Mouse (Mus musculus) spleen, postnatal 4 days (tissue): ENCODE measurements around the gene Frmd4a.
A peak's percentile ranks its signal among the peaks of the same experiment; 100 is the strongest.
"Not testable (repeated sequence)": the region's sequence is repeated elsewhere in the genome, so short reads cannot be mapped to it uniquely, and the experiment has no call there.

Source experiments
- DNase-seq, 2 experiments: peaks; one replicate each; pipeline ENCODE4 v3.0.0; 2022; ENCODE audit warnings: low spot score in 2 of 2

Frmd4a gene

GRCm38 (mm10) chr2:4552486-4552885 lies 535.0 kb downstream of the Frmd4a start:
- no peak for DNase-seq

DNA sequence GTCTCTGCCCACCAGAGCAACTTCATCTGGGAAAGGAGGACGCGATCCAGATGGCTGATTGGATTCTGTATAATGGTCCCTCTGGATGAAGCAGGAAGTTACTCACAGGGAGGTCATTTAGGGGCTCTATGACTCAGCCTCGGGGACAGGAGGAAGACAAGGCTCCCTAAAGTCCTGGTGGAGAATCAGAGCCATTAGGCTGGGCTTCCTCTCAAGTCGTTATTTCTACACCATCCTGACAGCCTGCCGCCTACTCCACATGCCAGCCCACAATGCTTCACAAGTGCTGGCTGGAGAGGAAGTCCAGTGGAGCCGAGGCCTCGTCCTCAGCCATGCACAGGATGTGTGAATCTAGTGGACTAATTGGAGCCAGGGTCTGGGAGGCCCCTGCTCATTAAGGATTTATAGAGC lies 537.7 kb downstream of the Frmd4a start:
- DNase-seq, result no peak

DNA sequence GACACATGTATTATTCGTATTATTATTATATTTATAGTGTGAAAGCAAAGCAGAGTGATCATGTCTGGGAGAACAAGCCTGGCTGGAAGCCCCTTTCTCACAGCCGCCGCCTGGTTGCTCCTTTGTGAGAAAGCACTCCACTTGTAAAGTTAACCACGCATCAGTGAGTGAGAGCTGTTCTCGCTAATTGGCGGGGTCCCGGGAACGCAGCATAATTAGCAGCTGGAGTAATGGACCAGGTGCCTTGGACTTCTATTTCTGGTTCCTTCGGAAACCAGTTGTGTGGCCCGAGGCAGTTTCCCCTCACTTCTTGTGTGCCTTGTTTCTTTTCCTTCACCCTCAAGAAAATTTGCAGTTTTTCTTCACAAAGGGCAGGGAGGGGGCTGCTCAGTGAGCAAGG lies 538.7 kb downstream of the Frmd4a start:
- DNase-seq, result no peak

DNA sequence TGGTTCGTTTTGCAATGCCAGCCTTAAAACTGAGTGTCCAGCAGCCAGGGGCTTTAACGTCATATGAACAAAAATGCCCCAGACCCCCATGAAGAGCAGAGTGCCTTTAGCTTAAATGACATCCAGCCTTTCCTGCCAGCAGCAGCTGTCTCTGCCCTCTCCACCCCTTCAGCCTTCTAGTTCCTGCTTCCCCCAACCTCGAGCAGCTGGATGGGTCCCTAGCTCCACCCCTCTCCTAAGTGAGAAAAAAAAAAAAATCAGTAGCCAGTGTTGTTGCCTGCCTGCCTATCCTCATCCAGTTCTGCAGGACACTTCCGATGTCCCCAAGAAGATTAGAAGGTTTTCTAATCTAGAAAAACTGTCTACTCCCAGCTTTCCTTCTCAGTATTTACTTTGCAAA lies 539.5 kb downstream of the Frmd4a start:
- no peak for DNase-seq

DNA sequence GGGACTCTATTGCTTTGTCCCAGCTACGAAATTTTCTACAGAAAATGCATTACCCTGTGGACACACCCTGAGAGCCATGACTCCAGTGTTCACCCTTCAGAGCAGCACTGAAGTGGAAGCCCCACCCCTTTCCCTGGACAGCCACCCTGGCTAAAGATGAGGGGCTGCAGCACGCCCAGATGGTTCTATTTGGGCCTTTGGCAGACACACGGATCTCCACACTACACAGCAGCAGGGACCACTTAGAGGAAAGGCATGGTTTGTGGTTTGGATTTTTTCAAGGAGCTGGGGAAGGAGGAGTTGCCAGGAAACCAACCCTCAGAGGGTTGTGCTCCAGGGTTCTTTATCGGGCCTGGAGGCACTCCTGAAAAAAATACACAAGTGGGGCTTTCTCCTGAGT lies 539.9 kb downstream of the Frmd4a start:
- no peak for DNase-seq

DNA sequence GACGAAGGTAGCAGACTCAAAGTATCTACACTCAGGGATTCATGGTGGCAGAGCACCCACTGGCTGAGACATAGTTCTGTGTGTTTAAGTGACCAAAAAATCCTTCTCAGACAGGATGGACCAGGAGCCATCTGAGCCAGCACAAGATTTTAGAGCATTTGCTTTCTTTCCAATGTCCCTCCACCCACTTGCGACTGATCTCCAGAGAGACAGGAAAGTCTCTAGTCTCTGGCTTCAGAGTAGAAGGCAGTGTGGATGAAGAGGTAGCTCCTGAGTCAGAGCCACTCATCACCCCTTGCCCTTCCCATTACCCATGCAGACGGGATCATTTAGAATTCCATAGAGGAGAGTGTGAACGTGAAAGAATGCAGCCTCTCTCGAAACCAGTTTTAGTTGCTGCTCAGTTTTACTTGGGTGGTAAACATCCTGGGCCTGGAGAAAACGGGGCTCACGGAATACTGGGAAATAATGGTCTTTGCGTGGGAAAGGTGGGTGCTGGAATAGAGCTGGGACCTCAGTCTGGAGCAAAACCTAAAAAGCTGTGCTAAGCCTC lies 541.2 kb downstream of the Frmd4a start:
- DNase-seq, result no peak

GRCm38 (mm10) chr2:4559211-4559882 lies 541.8 kb downstream of the Frmd4a start:
- peak; percentile 60 to 80 for DNase-seq

DNA sequence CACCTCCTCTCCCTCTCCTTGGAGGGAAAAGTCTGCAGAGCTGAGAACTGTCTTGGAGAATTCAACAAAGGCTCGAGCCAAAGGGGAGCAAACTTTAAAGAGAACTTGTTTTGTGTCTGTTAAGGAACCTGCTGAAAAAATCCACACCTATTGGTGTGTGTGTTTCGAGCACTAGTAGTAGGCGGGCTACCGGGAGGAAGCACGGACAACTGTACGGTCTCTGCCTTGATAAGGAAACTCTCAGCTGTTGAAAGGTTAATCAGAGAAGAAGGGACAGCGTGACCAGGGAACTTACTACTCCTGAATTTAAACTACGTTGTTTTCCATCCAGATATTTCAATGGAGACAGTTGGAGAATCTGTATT lies 542.3 kb downstream of the Frmd4a start:
- DNase-seq, result no peak

GRCm38 (mm10) chr2:4560516-4560915 lies 543.0 kb downstream of the Frmd4a start:
- DNase-seq, result not testable (repeated sequence)

DNA sequence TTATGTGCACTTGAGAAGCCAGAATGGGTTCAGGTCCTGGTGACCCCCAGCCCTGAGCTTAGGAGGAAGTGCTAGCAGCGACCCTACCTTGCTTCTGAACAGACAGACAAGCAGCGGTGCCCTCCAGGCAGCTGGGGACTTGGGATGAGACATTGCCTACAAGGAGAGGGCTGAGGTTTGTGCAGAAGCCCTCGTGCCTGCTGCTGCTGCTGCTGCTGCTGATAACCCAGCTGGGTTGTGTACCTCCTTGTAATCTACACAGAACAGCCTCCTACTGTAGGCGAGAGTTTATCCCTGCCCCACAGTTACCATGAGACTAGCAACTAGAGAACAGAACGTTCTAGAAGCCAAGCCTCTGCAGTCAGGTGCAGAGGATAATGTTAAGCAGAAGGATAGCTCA lies 543.7 kb downstream of the Frmd4a start:
- DNase-seq, result peak; percentile 63 to 76

DNA sequence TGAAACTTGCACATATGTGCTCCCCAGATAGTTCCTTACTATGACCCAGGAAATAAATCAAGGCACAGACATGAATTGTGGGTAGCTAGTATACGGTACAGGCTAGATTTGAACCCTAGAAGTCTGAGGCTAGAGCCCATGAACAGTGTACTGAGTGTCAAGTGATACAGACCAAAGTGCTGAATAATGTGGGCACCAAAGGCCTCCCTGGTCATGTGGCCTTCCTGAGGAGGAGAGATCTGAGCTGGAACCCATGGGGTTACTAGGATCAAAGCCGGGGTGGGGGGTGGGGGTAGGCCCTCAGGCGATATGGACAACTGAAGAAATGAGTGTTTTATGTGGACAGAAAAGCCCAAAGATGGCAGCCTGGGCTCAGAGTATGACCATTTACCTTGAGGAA lies 544.9 kb downstream of the Frmd4a start:
- no peak for DNase-seq

GRCm38 (mm10) chr2:4562826-4563225 lies 545.3 kb downstream of the Frmd4a start:
- DNase-seq, result no peak

DNA sequence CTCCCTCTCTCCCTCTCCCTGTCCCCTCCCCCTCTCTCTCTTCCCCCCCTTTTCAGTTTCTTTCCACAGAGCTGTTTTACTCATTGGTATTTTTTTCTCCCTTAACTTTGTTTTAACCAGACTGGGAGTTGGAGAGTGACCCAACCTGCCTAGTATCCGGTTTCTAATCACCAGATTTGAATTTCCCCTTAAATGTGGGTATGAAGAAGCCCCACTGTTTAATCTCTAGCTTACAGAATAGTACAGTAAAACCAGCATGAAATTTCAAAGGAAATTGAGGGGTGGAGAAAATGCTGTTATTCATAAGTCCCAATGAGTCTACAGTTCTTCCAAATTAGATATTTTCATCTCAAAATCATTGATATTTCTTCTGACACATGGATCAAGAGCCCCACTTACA lies 545.8 kb downstream of the Frmd4a start:
- no peak for DNase-seq

DNA sequence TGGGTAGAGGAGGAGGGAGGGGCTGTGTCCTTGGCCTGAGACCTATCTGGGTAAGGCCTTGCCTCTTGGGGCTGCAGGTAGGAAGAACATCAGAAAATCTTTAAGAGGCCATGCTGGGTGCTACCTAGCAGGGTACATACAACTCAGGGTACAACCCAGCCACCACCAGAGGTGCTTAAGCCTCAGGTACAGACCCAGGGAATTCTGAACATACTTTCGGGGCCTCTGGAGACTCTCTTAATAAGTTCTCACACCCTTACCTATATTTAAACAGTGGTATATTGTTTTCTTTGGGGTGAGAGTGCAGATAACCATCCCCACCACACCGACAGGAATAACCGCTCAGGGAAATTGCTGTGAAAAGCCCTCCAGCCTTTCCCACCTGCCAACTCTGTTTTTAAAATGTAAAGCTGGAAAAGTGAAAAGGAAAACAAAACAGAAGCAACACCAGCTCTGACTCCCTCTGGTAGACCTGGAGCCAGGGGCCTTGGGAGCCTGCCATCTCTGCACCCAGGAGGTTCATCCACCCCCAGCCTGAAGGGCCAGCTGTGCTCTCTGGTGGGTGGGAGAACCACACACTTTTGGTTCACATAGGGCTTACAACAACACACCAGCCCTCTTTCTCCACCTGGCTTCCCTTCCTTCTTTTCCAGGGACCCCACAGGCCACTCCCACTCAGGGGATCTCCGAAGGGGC lies 548.9 kb downstream of the Frmd4a start:
- DNase-seq, result no peak

- DNase-seq, result no peak
Measured at GRCm38 (mm10) chr2:4566956-4567680, 549.6 kb downstream of the Frmd4a start.

DNA sequence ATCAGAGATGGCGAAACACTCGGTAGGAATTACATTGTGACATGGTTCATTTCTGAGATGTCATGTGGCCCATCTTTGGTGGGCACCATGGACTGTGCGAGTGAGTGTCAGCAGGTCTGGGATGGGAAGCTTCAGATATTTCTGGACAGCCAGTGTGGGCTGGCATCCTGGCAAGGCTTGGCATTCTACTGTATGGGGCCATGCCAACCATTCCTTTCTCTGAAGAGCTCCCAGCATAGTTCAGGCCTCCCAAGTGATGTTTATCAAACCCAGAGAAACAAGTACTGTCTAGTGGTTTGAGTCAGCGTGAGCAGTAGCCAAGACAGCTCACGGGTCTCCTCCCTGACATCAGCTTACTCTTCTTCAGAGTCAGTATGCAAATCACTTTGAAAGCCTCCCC lies 551.5 kb downstream of the Frmd4a start:
- no peak for DNase-seq

- no peak for DNase-seq
Measured at GRCm38 (mm10) chr2:4570186-4570861, 552.8 kb downstream of the Frmd4a start.

DNA sequence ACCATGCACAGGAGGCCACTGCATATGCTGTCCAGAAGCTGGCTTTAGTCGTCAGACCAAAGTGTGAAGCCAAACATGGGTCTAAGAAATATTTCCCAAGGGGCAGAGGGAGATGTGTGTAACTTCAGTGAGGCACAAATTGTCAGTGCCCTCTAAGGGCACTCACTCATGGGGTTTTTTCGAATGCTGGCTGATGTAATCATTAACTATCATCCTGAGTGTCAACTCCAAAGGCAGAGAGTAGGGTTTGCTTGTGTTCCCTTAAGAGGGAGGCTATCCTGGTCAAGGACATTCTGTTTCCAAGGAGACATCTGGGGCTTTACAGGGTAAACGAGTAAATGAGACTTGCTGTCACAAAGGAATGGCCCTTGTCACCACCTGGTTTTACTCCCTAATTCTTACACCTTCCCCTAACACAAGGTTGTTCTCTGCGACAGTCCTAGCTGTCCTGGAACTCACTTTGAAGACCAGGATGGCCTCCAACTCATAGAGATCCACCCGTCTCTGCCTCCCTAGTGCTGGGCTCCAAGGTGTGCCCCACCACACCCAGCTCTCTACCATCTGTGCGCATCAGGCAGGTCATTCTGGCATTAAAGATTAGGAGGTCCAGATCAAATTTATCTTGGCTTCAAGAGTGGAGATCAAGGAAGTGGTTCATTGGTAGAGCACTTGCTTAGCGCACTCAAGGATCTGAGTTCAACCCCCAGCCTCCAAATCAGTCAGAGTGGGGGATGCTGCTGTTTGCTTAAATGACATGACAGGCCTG lies 555.2 kb downstream of the Frmd4a start:
- peak in 1 of 2 experiments; percentile 39 for DNase-seq

DNA sequence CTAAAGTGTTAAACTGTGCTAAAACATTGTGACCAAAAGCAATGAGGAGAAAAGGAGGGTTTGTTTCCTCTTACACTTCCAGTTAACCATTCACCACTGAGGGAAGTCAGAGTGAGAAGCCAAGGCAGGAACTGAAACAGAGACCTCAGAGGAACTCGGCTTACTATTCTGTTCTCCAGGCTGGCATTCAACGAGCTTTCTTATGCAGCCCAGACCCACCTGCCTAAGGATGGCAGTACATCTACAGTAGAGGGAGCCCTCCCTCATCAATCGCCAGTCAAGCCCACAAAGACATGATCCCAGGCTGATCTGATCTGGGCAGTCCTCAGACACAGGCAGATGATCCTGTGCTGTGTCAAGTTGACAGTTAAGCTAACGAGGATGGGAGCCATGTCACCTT lies 555.9 kb downstream of the Frmd4a start:
- DNase-seq, result no peak

- no peak for DNase-seq
Measured at GRCm38 (mm10) chr2:4574251-4574650, 556.7 kb downstream of the Frmd4a start.

DNA sequence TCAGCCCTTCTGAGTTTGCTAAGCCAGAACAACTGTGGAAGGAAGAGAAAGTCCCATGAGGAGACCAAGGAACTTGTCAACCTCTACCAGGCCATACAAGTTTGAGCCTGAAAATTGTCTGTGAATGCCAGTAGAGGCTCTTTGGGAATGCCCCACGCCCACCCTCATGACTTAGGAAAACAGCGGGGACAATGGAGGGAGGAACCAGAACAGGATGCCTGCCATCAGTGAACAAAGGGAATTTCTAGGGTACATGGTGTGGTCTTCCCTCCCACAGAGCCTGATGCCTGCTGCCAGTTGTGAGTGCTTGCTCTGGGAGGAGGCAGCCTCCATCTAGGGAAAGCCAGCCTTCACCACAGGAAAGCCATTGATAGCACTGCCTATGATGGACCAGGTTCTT lies 557.6 kb downstream of the Frmd4a start:
- no peak for DNase-seq
